Mouse (Mus musculus): Measurements from ENCODE around the gene Wdr25.

DNA sequence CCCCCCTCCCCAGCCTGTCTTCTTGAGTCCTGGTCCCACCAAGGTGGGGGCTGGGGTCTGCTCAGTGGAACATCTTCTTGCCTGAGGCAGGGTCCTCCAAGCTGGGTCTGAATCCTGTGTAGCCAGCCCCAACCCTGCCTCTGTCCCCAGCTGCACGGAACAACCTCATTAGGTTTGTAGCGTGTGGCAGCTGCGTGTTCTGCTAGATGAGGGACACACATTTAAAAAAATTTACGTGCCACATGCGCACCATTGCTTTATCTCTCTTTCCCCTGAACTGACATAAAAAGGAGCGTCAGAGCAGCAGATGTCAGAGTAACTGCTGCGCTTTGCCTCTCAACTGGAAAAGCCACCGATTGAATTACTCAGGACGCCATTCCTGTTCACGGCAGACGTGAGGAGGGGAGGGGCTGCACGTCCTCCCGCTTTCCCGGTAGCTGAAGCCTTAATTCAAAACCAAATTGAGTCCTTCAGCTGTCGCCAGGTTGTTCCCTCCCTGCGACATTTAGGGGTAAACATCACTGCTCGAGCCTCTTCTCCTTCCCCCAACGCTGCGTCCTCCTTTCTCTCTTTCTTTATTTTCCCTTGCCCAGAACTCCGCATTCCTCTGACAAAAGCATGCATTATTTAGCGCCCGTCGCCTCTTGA, 65.7 kb downstream of the Wdr25 start:
- TF ChIP-seq POLR2A (IDR thresholded peaks at IDR 0.05; ENCODE audit: low read depth, low read length) (no peak), CTCF (IDR thresholded peaks at IDR 0.05; ENCODE audit: extremely low read depth, insufficient read depth, insufficient read length, insufficient replicate concordance) (no peak)
